Mouse (Mus musculus): ENCODE results near the gene Man2b1. TPM values are rescaled to one million over a fixed set of nuclear protein-coding genes. Genes with fewer than 3 reads are reported as not detected.

The Man2b1 gene
- polyA plus RNA-seq, 1 experiment = 116 TPM

GRCm38 (mm10) chr8:85095566-85095965 is 12.5 kb downstream of the Man2b1 start:
- H3K36me3 ChIP-seq (ENCODE audit: control insufficient read depth, insufficient read depth, low read length) = no peaks in the 10 kb centered on the region; the same call in 1 of the 2 replicates
- H3K4me1 ChIP-seq (ENCODE audit: control insufficient read depth, insufficient read depth, low read length) = no peaks in the 10 kb centered on the region
- H3K4me3 ChIP-seq (ENCODE audit: insufficient read depth, low read depth, low read length) = no peak overlapping the region
- no peak overlapping the region for H3K27ac ChIP-seq (ENCODE audit: insufficient read depth, low read depth, low read length)
- H3K27me3 ChIP-seq (replicated peaks; ENCODE audit: control insufficient read depth, insufficient read depth, low read length) = no peaks in the 10 kb centered on the region
- no peak for TF ChIP-seq CTCF (conservative IDR thresholded peaks at IDR 0.05; ENCODE audit: insufficient read depth, insufficient read length, low read depth, low read length)
- no peak for TF ChIP-seq POLR2A (IDR thresholded peaks at IDR 0.05; ENCODE audit: low read depth, low read length)
- WGBS = 87% methylated on average over 7 of the region's 7 CpGs
- DNase-seq = no peak

DNA sequence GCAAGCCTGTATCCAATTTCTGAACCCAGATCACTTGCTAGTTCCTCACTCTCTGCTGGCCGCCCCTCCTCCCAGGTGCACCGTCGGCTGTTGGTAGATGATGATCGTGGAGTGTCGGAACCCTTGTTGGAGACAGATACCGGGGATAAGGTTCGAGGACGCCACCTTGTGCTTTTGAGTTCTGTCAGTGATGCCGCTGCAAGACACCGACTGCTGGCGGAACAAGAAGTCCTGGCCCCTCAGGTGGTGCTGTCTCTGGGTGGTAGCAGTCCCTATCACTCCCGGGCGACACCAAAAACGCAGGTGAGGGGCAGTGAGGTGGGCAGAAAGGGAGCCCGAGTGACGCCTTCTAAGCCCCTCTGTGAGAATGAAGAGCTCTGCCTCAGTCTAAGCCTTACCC is 13.1 kb downstream of the Man2b1 start:
- Histone ChIP-seq H3K4me1 (ENCODE audit: control insufficient read depth, insufficient read depth, low read length) (no peaks in the 10 kb centered on the region), H3K27ac (ENCODE audit: insufficient read depth, low read depth, low read length) (no peak overlapping the region), H3K4me3 (ENCODE audit: insufficient read depth, low read depth, low read length) (no peak overlapping the region), H3K27me3 (replicated peaks; ENCODE audit: control insufficient read depth, insufficient read depth, low read length) (no peaks in the 10 kb centered on the region), H3K36me3 (ENCODE audit: control insufficient read depth, insufficient read depth, low read length) (no peaks in the 10 kb centered on the region; the same call in 1 of the 2 replicates)
- 90% methylated on average over 16 of the region's 16 CpGs for WGBS
- no peak for TF ChIP-seq CTCF (conservative IDR thresholded peaks at IDR 0.05; ENCODE audit: insufficient read depth, insufficient read length, low read depth, low read length)
- no peak for TF ChIP-seq POLR2A (IDR thresholded peaks at IDR 0.05; ENCODE audit: low read depth, low read length)
- no peak for DNase-seq

GRCm38 (mm10) chr8:85096850-85097249 is 13.8 kb downstream of the Man2b1 start:
- WGBS = 90% methylated on average over 4 of the region's 4 CpGs
- TF ChIP-seq POLR2A (IDR thresholded peaks at IDR 0.05; ENCODE audit: low read depth, low read length) (no peak), CTCF (conservative IDR thresholded peaks at IDR 0.05; ENCODE audit: insufficient read depth, insufficient read length, low read depth, low read length) (no peak)
- Histone ChIP-seq H3K4me3 (ENCODE audit: insufficient read depth, low read depth, low read length) (no peak overlapping the region), H3K27ac (ENCODE audit: insufficient read depth, low read depth, low read length) (no peak overlapping the region), H3K27me3 (replicated peaks; ENCODE audit: control insufficient read depth, insufficient read depth, low read length) (no peaks in the 10 kb centered on the region), H3K36me3 (ENCODE audit: control insufficient read depth, insufficient read depth, low read length) (no peaks in the 10 kb centered on the region; the same call in 1 of the 2 replicates), H3K4me1 (ENCODE audit: control insufficient read depth, insufficient read depth, low read length) (no peaks in the 10 kb centered on the region)
- DNase-seq = no peak

DNA sequence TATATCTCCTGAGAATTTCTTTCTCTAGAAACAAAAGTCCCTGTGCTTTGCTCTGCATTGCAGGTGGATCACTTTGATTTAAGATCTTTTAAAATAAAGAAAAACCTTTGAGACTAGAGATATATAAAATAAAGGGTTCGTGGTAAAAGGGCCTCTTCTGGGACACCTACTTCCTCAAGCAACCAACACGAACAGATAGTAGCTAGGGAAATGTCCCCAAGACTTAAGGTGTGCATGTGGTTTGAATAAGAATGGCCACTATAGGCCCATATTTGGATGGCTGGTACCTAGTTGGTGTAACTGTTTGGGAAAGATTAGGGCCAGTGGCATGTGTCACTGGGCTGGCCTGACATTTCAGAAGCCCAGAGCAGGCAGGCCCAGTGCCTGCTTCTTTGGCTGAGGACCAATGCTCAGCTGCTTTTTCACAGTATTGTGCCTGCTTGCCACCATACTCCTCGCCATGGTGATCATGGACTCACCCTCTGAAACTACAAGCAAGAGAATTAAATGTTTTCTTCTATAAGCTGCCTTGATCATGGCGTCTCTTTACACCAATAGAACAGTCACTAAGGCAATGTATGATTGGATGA is 17.1 kb downstream of the Man2b1 start:
- H3K4me1 ChIP-seq (ENCODE audit: control insufficient read depth, insufficient read depth, low read length) = no peaks in the 10 kb centered on the region
- TF ChIP-seq CTCF (conservative IDR thresholded peaks at IDR 0.05; ENCODE audit: insufficient read depth, insufficient read length, low read depth, low read length) (no peak), POLR2A (IDR thresholded peaks at IDR 0.05; ENCODE audit: low read depth, low read length) (no peak)
- no peaks in the 10 kb centered on the region for H3K27me3 ChIP-seq (replicated peaks; ENCODE audit: control insufficient read depth, insufficient read depth, low read length)
- no peak overlapping the region for H3K4me3 ChIP-seq (ENCODE audit: insufficient read depth, low read depth, low read length)
- no peak for DNase-seq
- H3K27ac ChIP-seq (ENCODE audit: insufficient read depth, low read depth, low read length) = no peak overlapping the region
- whole genome bisulfite sequencing = 86% methylated on average over 4 of the region's 4 CpGs
- no peaks in the 10 kb centered on the region; the same call in 1 of the 2 replicates for H3K36me3 ChIP-seq (ENCODE audit: control insufficient read depth, insufficient read depth, low read length)

GRCm38 (mm10) chr8:85113241-85113640 is 30.2 kb downstream of the Man2b1 start:
- H3K4me1 ChIP-seq (ENCODE audit: control insufficient read depth, insufficient read depth, low read length) = no peaks in the 10 kb centered on the region
- H3K27me3 ChIP-seq (replicated peaks; ENCODE audit: control insufficient read depth, insufficient read depth, low read length) = no peaks in the 10 kb centered on the region
- H3K36me3 ChIP-seq (ENCODE audit: control insufficient read depth, insufficient read depth, low read length) = peaks cover 14% of the 10 kb centered on the region
- no peak for DNase-seq
- TF ChIP-seq POLR2A (IDR thresholded peaks at IDR 0.05; ENCODE audit: low read depth, low read length) (no peak), CTCF (conservative IDR thresholded peaks at IDR 0.05; ENCODE audit: insufficient read depth, insufficient read length, low read depth, low read length) (no peak)
- no peak overlapping the region for H3K27ac ChIP-seq (ENCODE audit: insufficient read depth, low read depth, low read length)
- 93% methylated on average over 10 of the region's 10 CpGs for WGBS
- no peak overlapping the region for H3K4me3 ChIP-seq (ENCODE audit: insufficient read depth, low read depth, low read length)

GRCm38 (mm10) chr8:85115501-85115900 is 32.4 kb downstream of the Man2b1 start:
- no peak for DNase-seq
- no peak for TF ChIP-seq CTCF (conservative IDR thresholded peaks at IDR 0.05; ENCODE audit: insufficient read depth, insufficient read length, low read depth, low read length)
- no peak for TF ChIP-seq POLR2A (IDR thresholded peaks at IDR 0.05; ENCODE audit: low read depth, low read length)
- WGBS = 81% methylated on average over 4 of the region's 4 CpGs

DNA sequence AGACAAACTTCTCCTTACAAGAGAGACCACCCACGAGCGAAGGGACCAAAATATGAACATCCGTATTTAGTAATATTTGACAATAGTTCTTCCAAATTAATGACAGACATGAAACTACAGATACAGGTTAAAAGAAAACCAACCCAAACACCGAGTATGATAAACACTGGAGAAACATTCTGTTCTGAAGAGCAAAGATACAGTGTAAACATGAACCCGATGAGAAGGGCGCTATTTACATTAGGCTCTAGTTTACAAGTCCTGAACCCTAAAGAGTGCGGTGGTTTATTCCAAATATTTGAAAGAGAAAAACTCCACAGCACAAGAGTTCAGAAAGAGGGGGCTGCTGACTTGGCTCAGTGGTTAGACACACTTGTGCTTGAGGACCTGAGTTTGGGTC is 33.9 kb downstream of the Man2b1 start:
- peaks cover 7% of the 10 kb centered on the region for H3K4me1 ChIP-seq (ENCODE audit: control insufficient read depth, insufficient read depth, low read length)
- WGBS = 91% methylated on average over 7 of the region's 7 CpGs

More at GRCm38 (mm10) chr8:85115501-85115900, 32.4 kb downstream of the Man2b1 start:
- Histone ChIP-seq H3K27me3 (replicated peaks; ENCODE audit: control insufficient read depth, insufficient read depth, low read length) (no peaks in the 10 kb centered on the region), H3K36me3 (ENCODE audit: control insufficient read depth, insufficient read depth, low read length) (peaks cover 6% of the 10 kb centered on the region), H3K27ac (ENCODE audit: insufficient read depth, low read depth, low read length) (no peak overlapping the region), H3K4me1 (ENCODE audit: control insufficient read depth, insufficient read depth, low read length) (peaks cover 7% of the 10 kb centered on the region), H3K4me3 (ENCODE audit: insufficient read depth, low read depth, low read length) (no peak overlapping the region)

More for the DNA sequence above, 33.9 kb downstream of the Man2b1 start:
- no peak for DNase-seq
- Histone ChIP-seq H3K36me3 (ENCODE audit: control insufficient read depth, insufficient read depth, low read length) (no peaks in the 10 kb centered on the region), H3K27ac (ENCODE audit: insufficient read depth, low read depth, low read length) (no peak overlapping the region), H3K27me3 (replicated peaks; ENCODE audit: control insufficient read depth, insufficient read depth, low read length) (no peaks in the 10 kb centered on the region), H3K4me3 (ENCODE audit: insufficient read depth, low read depth, low read length) (no peak overlapping the region)
- TF ChIP-seq CTCF (conservative IDR thresholded peaks at IDR 0.05; ENCODE audit: insufficient read depth, insufficient read length, low read depth, low read length) = no peak
- no peak for TF ChIP-seq POLR2A (IDR thresholded peaks at IDR 0.05; ENCODE audit: low read depth, low read length)
